Mouse (Mus musculus) liver, adult 2 months (tissue): ENCODE measurements around the gene Stk24.

Experiments used
- CTCF ChIP-seq: fragments of 200-500 bp; IDR thresholded peaks from 2 replicates; pipeline ENCODE4 v1.5.1; 2011; ENCODE audit warnings: low read depth, low read length, control low read depth
- POLR2A ChIP-seq: fragments of 200-500 bp; IDR thresholded peaks from 2 replicates; pipeline ENCODE4 v1.6.1; 2011; ENCODE audit warnings: low read length, control low read depth; ENCODE audit not compliant: insufficient read depth; ENCODE audit errors: extremely low read depth

- TF ChIP-seq CTCF (no peak), POLR2A (no peak)
These were observed 21.5 kb downstream of the Stk24 start for GRCm38 (mm10) chr14:121358327-121358726.
